Mouse (Mus musculus) 3T3-L1 (cell line): ENCODE results near the gene Dcst2.

Source experiments
- DNase-seq: peaks from one replicate; pipeline ENCODE4 v3.0.0-alpha.2; 2015; ENCODE audit warnings: low read depth, low spot score

The Dcst2 gene

DNA sequence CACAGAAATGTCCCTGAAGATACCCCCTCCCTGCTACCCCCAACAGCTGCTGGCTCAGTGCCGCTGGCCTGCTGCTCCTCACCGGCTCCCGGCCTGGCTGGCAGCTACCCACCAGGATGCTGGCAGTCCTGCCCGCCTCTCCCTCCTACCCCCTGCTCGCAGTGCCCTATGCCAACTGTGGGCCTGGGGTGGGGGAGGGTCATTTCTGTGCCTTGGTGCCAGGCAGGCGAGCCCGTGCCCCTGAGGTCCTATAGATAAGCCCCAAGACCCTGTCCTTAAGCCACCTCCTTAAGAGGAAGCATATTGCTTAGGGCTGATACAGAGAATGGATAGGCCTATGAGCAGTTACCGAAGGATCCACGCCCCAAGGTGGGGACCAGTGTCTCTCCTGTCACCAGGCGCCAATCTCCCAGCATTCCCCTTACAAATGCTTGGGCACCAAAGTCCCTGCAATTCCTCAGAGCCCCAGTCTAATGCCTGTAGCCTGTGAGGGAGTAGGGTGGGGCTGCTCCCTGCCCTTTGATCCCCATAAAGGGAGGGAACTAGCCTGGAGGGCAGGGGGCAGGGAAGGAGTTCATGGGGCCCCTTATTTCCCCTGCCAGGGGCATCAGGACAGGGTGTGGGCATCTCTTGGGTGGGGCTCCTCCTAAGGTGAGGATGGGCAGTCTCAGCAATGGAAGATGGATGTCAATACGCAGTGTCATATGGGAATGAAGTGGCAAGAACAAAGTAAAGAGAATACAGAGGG, 26.5 kb downstream of the Dcst2 start:
- DNase-seq, result no peak

DNA sequence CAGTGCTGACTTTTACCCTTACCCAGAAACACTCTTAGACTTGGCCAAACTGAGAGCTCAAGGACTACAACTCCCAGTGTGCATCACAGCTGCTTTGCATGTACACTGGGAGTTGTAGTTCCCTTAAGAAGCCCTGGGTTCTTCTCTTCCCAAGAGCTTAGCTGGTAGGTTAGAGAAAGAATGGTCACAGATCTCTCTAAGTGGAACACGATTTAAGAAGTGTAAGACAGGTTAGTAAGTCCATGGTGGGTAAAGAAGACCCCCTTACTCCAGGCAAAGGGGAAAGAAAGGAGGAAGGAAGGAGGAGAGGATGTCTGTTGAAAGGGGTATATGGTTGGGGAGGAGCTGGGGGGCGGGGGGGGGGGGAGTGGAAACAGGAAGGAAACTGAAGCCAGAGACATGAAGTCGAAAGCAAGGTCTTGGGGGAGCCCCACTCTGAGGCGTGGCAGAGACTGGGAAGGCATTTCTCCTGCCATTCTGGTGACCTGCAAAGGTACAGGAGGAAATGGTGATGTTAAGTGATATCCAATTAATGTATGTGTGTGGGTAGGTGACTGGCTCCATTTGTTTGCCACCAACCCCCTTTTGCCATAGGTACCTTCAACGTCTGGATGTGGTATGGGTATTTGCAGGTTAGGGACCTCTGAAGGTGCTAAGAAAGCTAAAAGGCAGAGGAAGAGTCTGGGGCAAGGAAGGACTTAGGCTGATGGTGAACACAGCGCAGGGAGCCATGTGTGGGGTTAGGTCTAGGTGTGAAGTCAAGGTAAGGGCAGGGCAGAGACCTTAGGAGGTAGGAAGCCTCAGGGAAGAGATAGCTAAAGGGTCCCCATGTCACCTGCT, 27.3 kb downstream of the Dcst2 start:
- DNase-seq, result peak; percentile 46

- peak; percentile 72 for DNase-seq
These were observed 28.3 kb downstream of the Dcst2 start for GRCm38 (mm10) chr3:89390111-89390515.

- peak; percentile 64 for DNase-seq
These were observed 29.2 kb downstream of the Dcst2 start for GRCm38 (mm10) chr3:89390699-89391662.

GRCm38 (mm10) chr3:89391663-89392511, 30.1 kb downstream of the Dcst2 start:
- DNase-seq, result peak; percentile 83

- peak; percentile 53 for DNase-seq
These were observed 31.1 kb downstream of the Dcst2 start for GRCm38 (mm10) chr3:89392871-89393311.

DNA sequence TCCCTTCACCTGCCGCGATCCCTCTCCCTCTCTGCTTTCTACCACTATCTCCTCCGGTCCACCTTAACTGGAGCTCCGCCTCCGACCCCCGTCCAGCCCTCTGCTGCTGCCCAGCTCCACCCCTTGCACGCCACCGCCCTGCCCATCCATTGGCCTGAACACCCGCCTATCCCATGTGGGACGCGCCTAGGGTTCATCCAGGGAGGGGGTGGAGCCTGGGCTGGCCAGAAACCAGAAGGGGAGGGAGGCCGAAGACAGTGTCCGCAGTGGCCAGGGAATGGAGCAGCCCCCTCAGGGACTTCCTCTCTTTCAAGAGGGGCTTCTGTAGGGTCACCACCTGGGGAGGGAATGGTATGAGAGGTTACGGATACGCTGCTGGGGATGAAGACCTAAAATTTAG, 31.8 kb downstream of the Dcst2 start:
- DNase-seq, result peak; percentile 99

DNA sequence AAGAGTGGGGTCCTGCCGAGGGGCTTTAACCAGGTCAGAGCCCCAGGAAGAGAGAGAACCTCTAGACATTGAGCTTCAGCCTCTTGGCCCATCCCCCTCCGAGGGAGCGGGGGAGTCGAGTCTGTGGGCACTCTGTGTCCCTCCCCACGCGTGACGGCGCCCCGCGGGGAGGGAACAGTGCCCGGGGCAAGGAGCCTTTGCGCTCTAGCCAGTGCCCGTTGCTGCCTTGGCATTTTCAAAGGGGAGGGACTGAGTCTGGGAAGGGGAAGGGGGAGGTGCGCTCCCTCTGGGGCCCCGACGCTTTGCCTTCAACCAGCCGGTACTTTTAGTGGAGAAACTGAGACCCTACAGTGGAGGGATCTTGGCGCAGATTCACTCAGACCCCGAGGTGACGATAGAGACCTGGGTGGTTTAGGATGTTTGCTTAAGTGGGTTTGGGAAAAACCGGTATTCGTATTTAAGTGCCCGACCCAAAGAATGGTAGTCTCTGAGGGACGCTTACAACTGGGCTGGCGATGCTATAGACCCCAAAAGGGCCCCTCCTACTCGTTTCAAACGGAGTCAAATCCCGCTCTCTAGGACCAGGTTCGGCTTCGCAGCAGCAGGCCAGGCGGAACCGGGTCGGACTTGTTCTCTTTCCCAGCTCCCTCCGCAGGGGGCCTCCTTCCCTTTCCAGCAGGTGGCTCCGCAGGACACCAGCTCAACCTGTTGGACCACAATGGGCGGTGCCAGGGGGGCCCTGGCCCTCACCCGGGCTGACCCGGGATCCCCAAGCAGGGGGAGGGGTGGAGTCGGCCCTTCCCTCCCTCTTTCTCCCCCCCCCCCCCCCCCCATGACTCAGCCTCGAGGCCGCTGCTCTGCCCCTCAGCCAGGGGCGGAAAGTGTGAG, 32.5 kb downstream of the Dcst2 start, which contains the start of gene Zbtb7b:
Gene Zbtb7b (minus strand): TSS at position 771 of the 888 bp plus-strand sequence.
- peak; percentile 87 for DNase-seq

GRCm38 (mm10) chr3:89394894-89395256, 33.1 kb downstream of the Dcst2 start:
- peak; percentile 95 for DNase-seq

DNA sequence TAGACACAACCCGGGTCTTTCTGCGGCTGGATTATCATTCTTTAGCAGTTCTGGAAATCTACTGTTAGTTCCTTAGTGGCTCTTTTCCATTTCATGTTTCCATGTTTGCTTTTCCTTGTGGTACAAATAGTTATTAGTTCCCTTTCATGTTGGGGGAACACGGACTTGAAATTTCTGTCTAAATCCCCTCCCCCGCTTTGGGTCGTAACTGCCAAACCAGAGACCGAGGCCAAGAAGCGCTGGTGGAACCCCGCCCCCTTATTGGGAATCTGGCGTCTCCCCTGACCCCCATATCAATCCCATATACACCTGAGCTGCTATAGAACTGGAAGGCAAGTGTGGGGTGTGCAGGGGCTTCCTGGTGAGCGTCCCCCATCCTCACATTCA, 33.6 kb downstream of the Dcst2 start:
- no peak for DNase-seq

- DNase-seq, result peak; percentile 89
These were observed 34.3 kb downstream of the Dcst2 start for GRCm38 (mm10) chr3:89395806-89396653.

GRCm38 (mm10) chr3:89396654-89397005, 34.9 kb downstream of the Dcst2 start:
- no peak for DNase-seq

- DNase-seq, result no peak
These were observed 39.6 kb downstream of the Dcst2 start for GRCm38 (mm10) chr3:89401329-89401728.

- DNase-seq, result peak; percentile 44
These were observed 40.9 kb downstream of the Dcst2 start, which contains the start of gene Lenep for GRCm38 (mm10) chr3:89402693-89403092. Gene Lenep (minus strand): TSS chr3:89402793.

DNA sequence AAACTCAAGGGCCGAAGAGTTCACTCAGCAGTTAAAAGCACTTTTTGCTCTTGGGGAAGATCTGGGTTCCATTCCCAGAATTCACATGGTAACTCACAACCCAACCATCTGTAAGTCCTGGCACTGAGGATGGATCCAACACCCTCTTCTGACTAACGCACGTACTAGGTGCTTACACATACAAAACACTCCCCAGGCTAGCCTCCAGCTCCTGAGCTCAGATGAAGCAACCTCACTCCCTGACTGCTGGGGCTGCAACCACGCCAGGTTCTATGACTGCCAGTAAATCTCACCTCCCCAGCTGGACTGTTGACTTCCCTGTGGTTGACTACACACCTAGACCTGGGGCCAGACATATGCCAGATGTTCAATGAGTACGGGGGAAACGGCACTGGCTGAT, 45.1 kb downstream of the Dcst2 start:
- no peak for DNase-seq

- no peak for DNase-seq
These were observed 46.7 kb downstream of the Dcst2 start for GRCm38 (mm10) chr3:89408448-89408847.

DNA sequence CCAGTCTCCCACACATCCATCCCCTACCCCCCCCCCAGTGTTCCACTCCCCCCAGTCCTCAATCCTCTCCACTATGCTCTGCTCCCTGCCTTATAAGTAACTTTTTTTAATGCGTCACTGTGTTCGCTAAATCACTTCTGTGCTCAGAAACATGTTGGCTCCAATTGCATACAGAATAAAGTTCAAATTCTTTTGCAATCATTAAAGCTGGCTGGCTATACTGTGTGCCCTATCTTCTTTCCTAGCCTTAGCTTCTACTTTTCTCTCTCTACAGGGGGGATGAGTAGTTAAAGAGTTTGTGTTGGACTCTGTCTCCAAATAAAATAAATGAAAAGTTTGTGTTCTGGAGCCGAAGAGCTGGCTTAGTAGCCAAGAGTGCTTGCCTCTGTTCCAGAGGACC, 47.9 kb downstream of the Dcst2 start:
- no peak for DNase-seq

DNA sequence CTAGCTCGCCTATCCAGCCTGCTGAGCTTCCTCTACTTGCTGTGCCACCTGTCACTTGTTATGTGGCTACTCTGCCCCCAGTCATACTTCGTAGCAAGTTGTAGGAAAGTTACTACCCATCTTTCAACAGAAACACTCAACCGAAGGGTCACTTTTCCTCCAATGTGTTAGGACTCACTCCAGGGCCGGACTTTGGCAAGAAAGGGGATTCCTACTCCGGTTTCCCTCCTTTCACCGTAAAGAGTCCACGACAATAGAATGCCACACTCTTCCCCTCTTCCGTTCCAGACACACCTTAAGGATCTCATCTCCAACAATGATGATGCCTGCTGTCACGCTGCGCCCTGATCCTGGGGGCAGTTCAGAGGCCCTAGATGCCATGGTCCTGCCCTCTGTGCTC, 49.1 kb downstream of the Dcst2 start:
- DNase-seq, result no peak
